Mouse (Mus musculus): ENCODE data around the gene Prrt3. TPM values are rescaled to one million over a fixed set of nuclear protein-coding genes. Genes with fewer than 3 reads are reported as not detected.

Prrt3 gene
- total RNA-seq, 2 experiments from 2014 or later, result 0.08 TPM; not detected in 1

DNA sequence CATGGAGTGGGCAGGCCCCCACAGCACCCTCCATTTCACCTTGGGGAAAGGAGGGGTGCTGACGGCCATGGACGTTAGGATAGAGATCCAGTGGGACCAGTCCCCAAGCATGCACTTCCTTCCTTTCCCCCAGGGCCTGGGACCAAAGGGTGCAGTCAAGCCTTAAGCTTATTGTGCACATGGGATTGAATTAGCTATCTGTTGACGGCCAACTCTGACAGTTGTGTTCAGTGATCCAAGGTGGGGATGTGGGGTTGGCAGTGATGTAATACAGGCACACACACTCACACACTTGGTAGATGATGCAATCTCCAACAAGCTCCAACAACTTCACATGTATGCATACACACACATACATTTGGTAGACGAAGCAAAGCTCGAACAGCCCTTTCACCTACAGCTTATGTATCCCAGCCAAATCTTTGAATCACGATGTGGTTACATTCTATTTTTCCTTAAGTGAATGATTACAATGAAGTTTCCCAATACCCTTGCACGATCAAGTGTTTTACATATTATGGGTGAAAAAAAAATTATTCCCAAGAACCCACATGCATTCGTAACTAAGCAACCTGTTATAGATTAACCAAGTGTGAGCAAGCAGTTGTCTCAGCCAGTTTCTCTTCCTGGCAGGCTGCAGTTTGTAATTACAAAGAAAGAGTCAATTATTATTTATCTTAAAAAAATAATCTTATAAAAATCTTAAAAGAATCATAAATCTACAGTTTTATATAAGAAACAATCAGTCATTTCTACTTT lies 57.3 kb downstream of the Prrt3 start:
- DNase-seq, result no peak

Small RNA genes lying within 50 kb of the gene (microRNA-seq; reads per million reads assigned to microRNA genes)
- gene Gm23365 (ENCODE audit: borderline replicate concordance in 2 of 2), result 0 reads per million in 2 experiments

Other genes with a start within 250 kb of the Prrt3 start
- gene Cpne9, start 219.6 kb downstream of the Prrt3 start, total RNA-seq (2021), result not detected
- gene Brpf1, start 194.8 kb downstream of the Prrt3 start, total RNA-seq (2021), result 1 to 10 TPM; 7.8 to 8.3 TPM
- gene Ogg1, start 175.0 kb downstream of the Prrt3 start, total RNA-seq (2021), result 1 to 10 TPM; 4.0 to 6.0 TPM
- gene Camk1, start 157.9 kb downstream of the Prrt3 start, total RNA-seq (2021), result 10 to 100 TPM; 29.7 to 36.4 TPM
- 10 to 100 TPM; 14.0 to 14.4 TPM for gene Tada3, start 124.0 kb downstream of the Prrt3 start, total RNA-seq (2021)
- 10 to 100 TPM; 48.4 to 55.3 TPM for gene Arpc4, start 123.8 kb downstream of the Prrt3 start, total RNA-seq (2021)
- gene Ttll3, start 112.7 kb downstream of the Prrt3 start, total RNA-seq (2021), result 1 to 10 TPM; 1.6 to 1.7 TPM
- 1 to 10 TPM; 8.0 to 9.7 TPM for gene Rpusd3, start 82.6 kb downstream of the Prrt3 start, total RNA-seq (2021)
- gene Cidec, start 66.2 kb downstream of the Prrt3 start, total RNA-seq (2021), result 10 to 100 TPM in 1 of 2 experiments, 1 to 10 TPM in 1; 1.1 to 67.8 TPM
- gene Jagn1, start 59.4 kb downstream of the Prrt3 start, total RNA-seq (2021), result 10 to 100 TPM; 27.6 to 29.8 TPM
- gene Il17re, start 43.4 kb downstream of the Prrt3 start, total RNA-seq (2021), result under 1 TPM in 1 of 2 experiments, not detected in 1; 0.16 TPM
- 1 to 10 TPM; 6.0 to 8.0 TPM for gene Il17rc, start 30.5 kb downstream of the Prrt3 start, total RNA-seq (2021)
- gene Creld1, start 18.6 kb downstream of the Prrt3 start, total RNA-seq (2021), result 10 to 100 TPM; 39.3 to 50.6 TPM
- gene Emc3, start 29.7 kb upstream of the Prrt3 start, total RNA-seq (2021), result 10 to 100 TPM; 50.3 to 66.7 TPM
- under 1 TPM; 0.41 to 0.56 TPM for gene Fancd2, start 29.8 kb upstream of the Prrt3 start, total RNA-seq (2021)
- gene Fancd2os, start 98.8 kb upstream of the Prrt3 start, total RNA-seq (2021), result not detected
- 10 to 100 TPM; 37.1 to 40.7 TPM for gene Brk1, start 102.8 kb upstream of the Prrt3 start, total RNA-seq (2021)
- gene Vhl, start 122.0 kb upstream of the Prrt3 start, total RNA-seq (2021), result 1 to 10 TPM; 4.4 to 6.2 TPM
- 1 to 10 TPM; 3.0 to 4.7 TPM for gene Irak2, start 136.5 kb upstream of the Prrt3 start, total RNA-seq (2021)
- gene Tatdn2, start 195.1 kb upstream of the Prrt3 start, total RNA-seq (2021), result 10 to 100 TPM; 28.8 to 31.6 TPM
- not detected for gene Ghrl, start 217.9 kb upstream of the Prrt3 start, total RNA-seq (2021)
- 10 to 100 TPM; 62.4 to 67.2 TPM for gene Sec13, start 238.8 kb upstream of the Prrt3 start, total RNA-seq (2021)